Mouse (Mus musculus): ENCODE measurements at regions not wholly inside any gene's neighbourhood (a gene's known extent, or its start where the extent isn't known, plus 50 kb on each side); places are given as distances from the start of the nearest gene placed in this dataset.
A peak's percentile ranks its signal among the peaks of the same experiment; 100 is the strongest.

DNA sequence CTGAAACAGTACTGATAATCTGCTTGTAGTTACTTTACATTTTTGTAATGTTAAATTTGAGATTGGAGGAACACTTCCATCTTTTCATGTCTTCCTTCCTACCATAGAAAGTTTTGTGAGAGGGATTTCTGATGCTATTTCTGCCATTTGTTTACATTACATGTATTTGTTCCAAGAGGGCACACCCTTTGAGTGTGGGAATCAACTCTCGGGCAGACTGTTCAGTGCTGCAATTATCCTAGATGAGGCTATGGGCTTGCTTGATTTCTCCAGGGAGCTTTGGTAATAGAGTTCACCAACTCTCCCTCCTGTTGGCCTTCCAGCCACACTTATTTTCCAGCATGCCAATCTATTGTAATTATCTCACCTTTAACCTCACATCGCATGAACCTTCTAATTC, 52.4 kb downstream of the Gm13691 start:
- no peak for DNase-seq

DNA sequence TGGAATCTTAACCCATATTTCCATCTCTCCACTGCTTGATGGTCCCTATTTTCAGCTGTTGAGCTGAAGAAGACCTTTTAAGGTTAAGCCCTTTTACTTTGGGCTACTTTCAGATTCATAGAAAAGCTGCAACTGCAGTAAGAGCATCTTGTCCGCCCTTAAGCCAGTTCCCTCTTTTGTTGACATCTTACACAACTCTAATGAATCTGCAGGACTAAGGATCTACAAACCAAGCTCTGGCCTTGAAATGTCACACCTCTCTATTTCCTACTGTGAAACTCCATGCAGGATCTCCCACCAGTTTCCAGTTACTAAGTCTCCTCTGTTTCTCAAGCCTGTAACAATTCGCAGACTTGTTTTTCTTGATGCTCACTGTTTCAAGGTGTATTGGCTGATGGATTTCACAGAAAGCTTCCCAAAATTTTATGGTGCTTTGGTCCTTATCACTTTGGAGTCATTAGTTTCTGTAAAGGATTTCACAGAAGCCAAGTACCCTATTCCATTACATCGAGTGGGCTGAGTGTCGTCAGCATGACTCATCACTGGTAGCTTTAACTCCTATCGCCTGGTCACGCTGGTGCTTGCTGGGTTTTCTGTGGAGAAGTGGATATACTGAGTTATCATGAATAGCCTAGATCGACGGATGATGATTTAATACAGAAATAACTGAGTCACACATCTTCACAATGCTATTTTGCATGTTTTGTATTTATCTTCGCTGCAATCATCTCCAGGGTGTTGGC, 58.2 kb downstream of the Gm13691 start:
- DNase-seq: no peak

DNA sequence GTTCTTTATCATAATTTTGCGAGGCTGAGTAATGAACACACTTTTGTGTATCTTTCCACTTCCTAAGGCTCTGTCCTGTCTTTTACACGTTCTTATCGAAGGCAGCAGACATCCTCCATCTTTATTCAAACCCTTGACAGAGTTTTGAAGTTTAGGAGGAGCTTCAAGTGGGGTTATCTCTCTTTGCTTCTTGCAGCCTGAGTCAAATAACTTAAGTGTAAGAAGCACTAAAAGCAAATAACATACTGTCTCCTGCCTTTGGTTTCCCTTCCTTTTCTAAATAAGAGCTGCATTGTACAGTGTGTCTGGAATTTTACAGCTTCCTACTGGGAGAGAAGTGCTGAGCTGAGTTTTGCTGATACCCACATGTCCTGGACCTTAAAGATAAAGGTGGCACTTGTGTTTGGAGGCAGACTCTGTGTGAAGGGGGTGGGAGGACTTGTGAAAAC, 61.6 kb downstream of the Gm13691 start:
- DNase-seq: no peak

GRCm38 (mm10) chr2:84059246-84059645, 68.9 kb downstream of the Gm13691 start:
- DNase-seq: peak; percentile 89

- peak; percentile 40 for DNase-seq
These were observed 70.9 kb downstream of the Gm13691 start for GRCm38 (mm10) chr2:84061221-84061620.

GRCm38 (mm10) chr2:84064371-84064770, 74.0 kb downstream of the Gm13691 start:
- DNase-seq: peak; percentile 75

DNA sequence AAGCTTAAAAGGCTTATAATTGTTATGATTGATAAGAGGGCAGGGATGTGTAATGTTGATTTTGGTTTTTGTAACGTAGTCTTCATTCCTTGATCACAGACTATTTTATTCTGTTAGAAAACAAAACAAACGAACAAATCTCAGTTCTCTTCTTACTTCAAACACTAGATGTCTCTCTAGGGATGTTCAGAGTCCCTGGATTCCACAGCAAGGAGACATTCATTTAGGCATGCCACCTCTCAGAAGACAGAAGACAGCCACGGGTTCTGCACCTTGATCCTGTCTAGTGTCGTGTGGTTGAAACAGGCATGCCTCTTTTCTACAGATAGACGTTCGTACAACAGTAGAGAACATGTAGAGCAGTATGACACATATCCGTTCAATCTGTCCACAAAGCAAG, 74.7 kb downstream of the Gm13691 start:
- DNase-seq: peak; percentile 78

DNA sequence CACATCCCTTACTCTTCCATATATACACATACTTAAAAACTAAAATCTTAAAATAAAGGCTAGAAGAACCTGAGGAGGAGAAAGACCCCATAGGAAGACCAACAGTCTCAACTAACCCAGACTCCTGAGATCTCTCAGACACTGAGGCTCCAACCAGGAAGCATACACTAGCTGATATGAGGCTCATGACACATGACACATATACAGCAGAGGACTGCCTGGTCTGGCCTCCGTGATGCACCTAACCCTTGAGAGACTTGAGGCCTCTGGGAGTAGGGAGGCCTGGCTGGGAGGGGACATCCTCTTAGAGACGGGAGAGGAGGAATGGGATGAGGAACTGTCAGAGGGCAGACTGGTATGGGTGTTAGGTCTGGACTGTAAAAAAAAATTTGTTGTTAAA, 75.4 kb downstream of the Gm13691 start:
- DNase-seq: peak; percentile 76

- peak; percentile 21 for DNase-seq
These were observed 75.9 kb downstream of the Gm13691 start for GRCm38 (mm10) chr2:84066151-84066693.

- DNase-seq: no peak
These were observed 76.6 kb downstream of the Gm13691 start for GRCm38 (mm10) chr2:84066785-84067526.

DNA sequence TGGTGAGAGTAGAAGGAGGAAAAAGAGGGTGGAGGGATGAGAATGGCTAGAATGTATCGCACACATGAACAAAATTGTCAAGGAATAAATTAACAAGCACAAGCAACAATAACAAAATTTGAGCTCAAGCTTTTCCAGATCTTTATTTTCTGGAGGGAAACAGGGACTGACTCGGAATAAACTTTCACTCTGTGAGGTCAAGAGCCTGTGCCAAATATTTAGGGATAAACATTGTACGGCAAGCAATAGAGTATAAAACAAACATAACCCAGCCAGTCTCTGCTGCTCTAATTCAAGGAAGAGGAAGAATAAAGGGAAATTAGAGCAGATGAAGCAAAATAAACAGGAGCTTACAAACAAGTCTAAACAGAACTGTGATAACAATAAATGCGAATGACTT, 78.3 kb downstream of the Gm13691 start:
- DNase-seq: no peak

GRCm38 (mm10) chr2:84069411-84069810, 79.1 kb downstream of the Gm13691 start:
- peak; percentile 71 for DNase-seq

- peak; percentile 70 for DNase-seq
These were observed 82.7 kb downstream of the Gm13691 start for GRCm38 (mm10) chr2:84072881-84073583.

GRCm38 (mm10) chr2:84075944-84076343, 85.6 kb downstream of the Gm13691 start:
- no peak for DNase-seq

GRCm38 (mm10) chr2:84079284-84079683, 88.9 kb downstream of the Gm13691 start:
- DNase-seq: peak; percentile 30

DNA sequence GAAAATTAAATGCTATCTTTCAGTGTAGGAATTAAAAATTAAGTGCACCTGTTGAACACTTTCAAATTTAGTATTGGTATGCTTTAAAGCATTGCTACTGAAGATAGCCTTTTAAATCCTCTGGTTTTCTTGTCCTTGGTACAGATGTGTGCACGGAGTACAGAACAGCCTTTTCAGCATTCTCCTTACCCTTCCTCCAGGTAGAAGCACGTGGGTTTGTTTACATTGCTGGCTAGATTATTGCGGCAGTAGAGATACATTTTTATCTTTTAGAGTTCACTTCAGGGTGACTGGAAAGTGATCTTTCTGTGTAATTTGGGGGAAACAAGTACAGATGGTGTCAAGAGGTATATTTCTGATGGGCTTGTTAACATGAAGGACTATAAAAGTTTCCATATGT, 89.9 kb downstream of the Gm13691 start:
- DNase-seq: peak; percentile 41

- DNase-seq: no peak
These were observed 104.4 kb downstream of the Gm13691 start for GRCm38 (mm10) chr2:84094751-84095150.

GRCm38 (mm10) chr2:84098746-84099145, 108.4 kb downstream of the Gm13691 start:
- DNase-seq: no peak

DNA sequence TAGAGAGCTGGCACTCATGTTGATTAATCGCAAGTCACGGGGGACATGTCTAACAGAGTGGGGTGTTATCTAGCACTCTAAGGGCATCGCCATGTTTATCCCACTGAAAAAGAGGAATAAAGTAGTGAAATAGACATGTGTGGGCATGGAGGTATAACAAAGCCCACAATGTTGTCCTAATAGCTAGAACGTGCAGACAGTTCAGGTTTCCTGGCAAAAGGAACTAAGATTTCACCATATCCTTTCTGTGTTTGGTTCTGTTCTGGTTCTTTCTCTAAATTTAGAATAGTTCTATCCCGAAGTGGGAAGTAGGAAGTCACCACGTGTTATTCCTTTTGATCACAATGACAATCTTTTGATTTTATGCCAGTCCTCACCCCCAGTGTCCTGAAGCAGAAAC, 123.2 kb downstream of the Gm13691 start:
- DNase-seq: peak; percentile 62

DNA sequence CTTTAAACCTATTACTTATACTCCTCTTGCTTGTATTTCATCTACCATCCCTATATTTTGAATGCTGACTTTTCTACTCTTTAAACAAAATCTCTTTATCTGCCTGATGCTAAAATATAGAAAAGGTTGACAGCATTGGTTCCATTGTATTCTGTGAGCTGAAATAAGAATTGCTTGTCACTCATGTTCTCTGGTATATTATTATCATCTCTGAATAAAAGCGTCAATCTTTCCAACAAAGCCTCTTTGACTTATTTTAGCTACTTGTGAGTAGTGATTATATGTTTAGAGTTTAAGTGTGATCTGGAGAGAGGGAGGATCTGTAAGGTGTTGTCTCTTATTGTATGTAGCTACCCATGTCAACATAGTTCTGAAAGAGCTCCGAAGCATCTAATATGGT, 129.5 kb downstream of the Gm13691 start:
- DNase-seq: no peak

DNA sequence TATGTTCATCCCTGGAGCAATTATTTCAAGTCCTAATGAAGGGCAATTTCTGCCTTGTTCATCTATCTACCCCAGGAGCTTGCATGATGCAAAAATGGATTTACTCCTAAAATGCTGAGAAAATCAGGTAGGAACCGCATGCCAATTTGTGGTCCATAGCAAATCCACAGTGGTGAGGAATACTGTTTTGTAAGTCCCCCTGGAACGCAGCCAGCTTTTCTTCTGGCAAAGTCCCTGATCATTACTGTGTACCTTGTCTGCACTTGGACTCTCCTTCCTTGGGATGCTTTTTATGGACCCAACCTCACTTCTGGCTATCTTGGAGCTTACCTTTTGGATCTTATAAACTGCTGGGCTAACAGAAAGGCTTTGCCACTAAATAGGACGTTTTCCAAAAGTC, 137.2 kb downstream of the Gm13691 start:
- no peak for DNase-seq

- no peak for DNase-seq
These were observed 171.4 kb downstream of the Gm13691 start for GRCm38 (mm10) chr2:84161742-84162141.

DNA sequence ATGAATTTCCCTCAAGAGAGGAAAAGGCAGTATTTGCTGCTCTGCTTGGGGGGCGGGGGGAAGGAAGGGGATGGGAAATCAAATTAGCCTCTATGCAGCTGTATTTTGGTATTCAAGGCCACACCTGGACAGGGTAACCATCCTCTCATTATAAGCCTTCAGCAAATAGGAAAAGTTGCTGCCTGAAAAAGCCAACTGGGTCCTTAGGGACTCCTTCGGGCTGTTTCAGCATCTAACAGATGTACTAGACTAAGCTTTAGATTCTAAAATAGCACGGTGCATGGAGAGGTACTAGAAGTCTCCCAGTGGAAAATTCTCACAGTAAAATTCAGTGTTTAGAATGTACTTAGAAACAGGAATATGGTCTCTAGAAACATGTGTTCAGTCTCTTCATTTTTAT, 183.1 kb downstream of the Gm13691 start:
- no peak for DNase-seq

Data from heart, adult 11 months (tissue).